Mouse (Mus musculus) liver, adult 2 months (tissue): Measurements from ENCODE around the gene Rpap1. TPM values are rescaled to one million over a fixed set of nuclear protein-coding genes. Genes with fewer than 3 reads are reported as not detected.

Experiments
- DNase-seq: peaks from one replicate; pipeline ENCODE4 v3.0.0-alpha.2; 2011; ENCODE audit warnings: low read depth, low spot score; ENCODE audit errors: extremely low read depth
- H3K27ac ChIP-seq: fragments of 200-500 bp; replicated peaks from 2 replicates; pipeline ENCODE4 v1.5.1; 2012; ENCODE audit warnings: low read depth, mild to moderate bottlenecking, control low read depth, inconsistent platforms, low read length; ENCODE audit not compliant: insufficient read depth
- H3K27me3 ChIP-seq: fragments of 200-500 bp; 2 replicates; pipeline ENCODE4 v1.6.1; 2012; ENCODE audit warnings: mild to moderate bottlenecking, moderate library complexity, low read length, inconsistent platforms; ENCODE audit not compliant: control insufficient read depth, insufficient read depth
- H3K36me3 ChIP-seq: fragments of 200-500 bp; 2 replicates; pipeline ENCODE4 v1.6.1; 2012; ENCODE audit warnings: low read length, inconsistent platforms; ENCODE audit not compliant: control insufficient read depth, insufficient read depth
- H3K4me1 ChIP-seq: fragments of 200-500 bp; 2 replicates; pipeline ENCODE4 v1.6.1; 2011; ENCODE audit warnings: low read length; ENCODE audit not compliant: control insufficient read depth, insufficient read depth
- H3K4me3 ChIP-seq: fragments of 200-500 bp; 2 replicates; pipeline ENCODE4 v1.5.1; 2011; ENCODE audit warnings: low read depth, mild to moderate bottlenecking, control low read depth, low read length, moderate library complexity; ENCODE audit not compliant: insufficient read depth
- H3K79me2 ChIP-seq: fragments of 200-500 bp; 2 replicates; pipeline ENCODE4 v1.6.1; 2012; ENCODE audit warnings: inconsistent platforms, mild to moderate bottlenecking, low read length, moderate library complexity; ENCODE audit not compliant: control insufficient read depth, insufficient read depth
- H3K9ac ChIP-seq: fragments of 200-500 bp; 2 replicates; pipeline ENCODE4 v1.6.1; 2012; ENCODE audit warnings: low read depth, mild to moderate bottlenecking, control low read depth, inconsistent platforms, low read length
- CTCF ChIP-seq: fragments of 200-500 bp; IDR thresholded peaks from 2 replicates; pipeline ENCODE4 v1.5.1; 2011; ENCODE audit warnings: low read depth, low read length, control low read depth
- POLR2A ChIP-seq: fragments of 200-500 bp; IDR thresholded peaks from 2 replicates; pipeline ENCODE4 v1.6.1; 2011; ENCODE audit warnings: low read length, control low read depth; ENCODE audit not compliant: insufficient read depth; ENCODE audit errors: extremely low read depth
- WGBS: fragments of 180-500 bp; shearing (Covaris S2); methylation state at CpG from one replicate; pipeline ENCODE4 v1.1.7; 2018; 5-methylcytosine and 5-hydroxymethylcytosine counted together
- polyA plus RNA-seq: library from polyadenylated mRNA; depleted of rRNA; stranded (reverse); fragments of >200 nt; gene quantifications from 2 replicates; pipeline ENCODE4 v1.2.3, GENCODE M21; 2012
- total RNA-seq: library from RNA; depleted of rRNA; stranded (reverse); fragments of >200 nt; gene quantifications from 2 replicates; pipeline ENCODE4 v1.2.3, GENCODE M21; 2014

Rpap1 gene
- total and polyA plus RNA-seq, 2 experiments, result 2.4 to 10.5 TPM

DNA sequence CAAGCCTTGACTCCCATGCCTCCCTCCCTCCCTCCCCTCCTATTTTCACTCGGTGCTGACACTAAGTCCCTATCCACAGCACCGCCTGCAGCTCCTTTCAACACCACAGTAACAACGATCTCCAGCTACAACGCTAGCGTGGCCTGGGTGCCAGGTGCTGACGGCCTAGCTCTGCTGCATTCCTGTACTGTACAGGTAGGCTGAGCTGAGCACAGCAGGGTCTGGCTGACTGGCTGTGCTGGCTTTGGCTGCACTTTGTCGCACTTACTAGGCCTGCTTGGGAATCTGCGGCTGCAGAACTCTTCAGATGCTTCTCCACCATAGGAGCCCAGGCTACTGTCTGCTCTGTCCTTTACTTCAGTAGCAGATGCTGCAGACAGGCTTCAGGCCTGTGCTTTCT lies 18.2 kb upstream of the Rpap1 start:
- 84% methylated on average over 8 of the region's 8 CpGs for WGBS
- Histone ChIP-seq H3K4me3 (no peak overlapping the region), H3K27me3 (0 out of 2 replicates have a peak, but pooled peaks cover 4% of the 10 kb centered on the region), H3K9ac (no peak overlapping the region), H3K27ac (no peak overlapping the region), H3K79me2 (no peaks in the 10 kb centered on the region), H3K36me3 (no peaks in the 10 kb centered on the region), H3K4me1 (no peaks in the 10 kb centered on the region)
- TF ChIP-seq POLR2A (no peak), CTCF (no peak)
- DNase-seq, result no peak

DNA sequence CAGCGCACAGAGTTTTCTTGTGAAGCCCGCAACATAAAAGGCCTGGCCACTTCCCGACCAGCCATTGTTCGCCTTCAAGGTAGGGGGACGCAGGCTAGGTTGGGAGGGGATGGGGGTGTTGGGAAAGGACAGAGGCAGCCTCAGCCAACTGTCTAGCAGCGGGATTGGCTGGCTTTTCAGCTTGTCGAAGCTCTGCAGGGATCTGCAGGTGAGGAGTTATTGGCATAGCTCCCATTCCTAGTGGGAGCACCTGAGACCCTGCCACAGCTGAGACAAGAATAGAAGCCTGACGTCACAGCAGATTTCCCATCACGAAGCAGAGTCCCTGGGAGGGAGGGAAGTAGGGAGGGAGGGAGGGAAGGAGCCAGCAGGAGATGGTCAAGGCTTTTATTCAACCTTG lies 17.4 kb upstream of the Rpap1 start:
- TF ChIP-seq CTCF, result no peak
- no peak for TF ChIP-seq POLR2A
- WGBS, result 82% methylated on average over 9 of the region's 9 CpGs

DNA sequence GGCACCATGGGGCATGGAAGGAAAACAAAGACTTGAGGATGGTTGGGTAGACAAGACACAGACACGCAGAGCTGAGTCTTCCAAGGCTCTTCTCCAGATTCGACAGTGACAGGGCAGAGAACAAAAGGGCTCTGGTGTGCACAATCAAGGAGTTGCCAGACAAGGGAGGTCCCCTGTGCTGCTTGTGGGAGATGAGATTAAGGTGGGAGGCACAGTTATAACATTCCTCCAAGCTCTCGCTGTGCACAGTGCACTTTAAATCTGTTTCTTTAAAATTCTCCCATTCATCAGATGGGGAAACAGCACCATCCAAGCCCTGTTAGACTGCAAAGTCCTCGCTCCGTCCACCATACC lies 16.9 kb upstream of the Rpap1 start:
- no peak for TF ChIP-seq CTCF
- no peak for TF ChIP-seq POLR2A
- H3K79me2 ChIP-seq, result no peaks in the 10 kb centered on the region
- DNase-seq, result no peak
- H3K36me3 ChIP-seq, result no peaks in the 10 kb centered on the region
- no peak overlapping the region for H3K27ac ChIP-seq
- no peak overlapping the region for H3K4me3 ChIP-seq
- peaks cover 9% of the 10 kb centered on the region for H3K27me3 ChIP-seq
- no peak overlapping the region for H3K9ac ChIP-seq
- no peaks in the 10 kb centered on the region for H3K4me1 ChIP-seq
- 93% methylated on average over 5 of the region's 5 CpGs for WGBS

More for the DNA sequence above, 17.4 kb upstream of the Rpap1 start:
- no peak for DNase-seq
- Histone ChIP-seq H3K27me3 (peaks cover 7% of the 10 kb centered on the region), H3K9ac (no peak overlapping the region), H3K4me3 (no peak overlapping the region), H3K27ac (no peak overlapping the region), H3K36me3 (no peaks in the 10 kb centered on the region), H3K4me1 (no peaks in the 10 kb centered on the region), H3K79me2 (no peaks in the 10 kb centered on the region)

DNA sequence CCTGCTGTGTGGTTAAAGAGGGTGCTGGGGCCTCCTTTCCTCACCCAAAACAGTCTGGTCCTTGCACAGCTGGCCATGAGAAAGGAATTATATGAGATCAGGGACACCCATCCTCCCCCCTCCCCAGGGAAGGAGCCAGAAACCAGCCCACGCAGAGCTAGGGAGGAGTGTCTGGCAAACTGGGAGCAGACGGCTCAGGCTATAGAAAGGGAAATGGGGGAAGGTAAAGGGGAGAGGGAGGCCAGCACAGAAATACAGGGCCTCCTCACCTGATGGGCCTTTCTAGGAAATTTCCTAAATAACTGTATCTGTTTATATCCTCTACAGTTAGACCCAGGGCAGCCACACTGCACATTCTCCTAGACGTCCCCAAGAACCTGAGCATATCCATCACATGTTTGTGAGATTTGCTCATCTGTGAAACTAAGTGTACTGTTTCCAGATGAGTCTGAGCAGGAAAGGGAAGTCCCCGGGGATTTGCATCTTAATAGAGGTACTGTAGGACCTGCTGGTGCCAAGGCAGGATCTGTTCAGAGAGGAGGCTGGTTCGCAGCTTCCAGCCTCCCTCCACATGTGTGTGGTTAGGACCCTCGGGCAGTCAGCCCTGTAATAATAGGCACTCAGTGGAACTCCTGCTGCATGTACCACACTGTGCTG lies 16.4 kb upstream of the Rpap1 start:
- no peaks in the 10 kb centered on the region for H3K79me2 ChIP-seq
- H3K4me1 ChIP-seq, result 0 out of 2 replicates have a peak, but pooled peaks cover 2% of the 10 kb centered on the region
- peaks cover 9% of the 10 kb centered on the region for H3K27me3 ChIP-seq
- no peak overlapping the region for H3K4me3 ChIP-seq
- TF ChIP-seq POLR2A (no peak), CTCF (no peak)
- H3K27ac ChIP-seq, result no peak overlapping the region
- no peak for DNase-seq
- H3K9ac ChIP-seq, result no peak overlapping the region
- 84% methylated on average over 6 of the region's 6 CpGs for WGBS
- H3K36me3 ChIP-seq, result no peaks in the 10 kb centered on the region

DNA sequence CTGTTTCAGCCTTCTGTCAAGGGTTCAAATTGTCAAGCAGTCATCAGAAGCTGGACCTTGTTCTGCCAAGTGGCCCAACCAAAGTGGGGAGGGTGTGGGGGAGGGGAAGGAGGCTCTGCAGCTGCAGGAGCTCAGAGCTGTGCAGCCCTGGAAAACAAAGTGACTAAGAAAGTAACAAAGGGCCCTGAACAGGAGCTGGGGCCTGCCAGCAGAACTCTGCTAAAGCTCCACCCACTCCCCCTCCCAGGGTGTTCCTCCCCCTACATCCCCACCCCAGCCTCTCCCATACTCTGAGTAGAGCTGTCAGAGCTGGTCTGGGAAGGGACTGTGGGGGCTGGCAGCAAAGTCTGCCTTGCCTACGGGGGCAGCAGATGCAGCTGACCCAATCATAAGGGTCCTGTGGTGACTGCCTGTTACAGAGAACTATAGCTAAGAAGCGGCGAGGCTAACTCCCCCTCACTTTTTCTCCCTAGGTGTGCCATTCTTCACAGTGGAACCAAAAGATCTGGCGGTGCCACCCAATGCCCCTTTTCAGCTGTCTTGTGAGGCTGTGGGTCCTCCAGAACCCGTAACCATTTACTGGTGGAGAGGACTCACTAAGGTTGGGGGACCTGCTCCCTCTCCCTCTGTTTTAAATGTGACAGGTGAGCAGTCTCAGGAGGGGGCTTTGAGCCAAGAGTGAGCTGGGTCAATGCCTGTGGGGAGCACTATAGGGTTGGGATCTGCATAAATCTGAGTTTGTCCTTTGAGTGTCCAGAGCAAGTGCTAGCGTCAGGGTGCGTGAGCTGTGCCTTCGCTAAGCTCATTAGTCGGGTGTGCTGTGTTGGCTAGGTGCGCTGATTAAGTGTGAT lies 15.7 kb upstream of the Rpap1 start:
- Histone ChIP-seq H3K9ac (no peak overlapping the region), H3K27me3 (peaks cover 9% of the 10 kb centered on the region), H3K79me2 (no peaks in the 10 kb centered on the region), H3K4me3 (no peak overlapping the region), H3K36me3 (no peaks in the 10 kb centered on the region), H3K4me1 (peaks cover 2% of the 10 kb centered on the region; the same call in 1 of the 2 replicates), H3K27ac (no peak overlapping the region)
- TF ChIP-seq CTCF (no peak), POLR2A (no peak)
- DNase-seq, result no peak
- WGBS, result 92% methylated on average over 10 of the region's 10 CpGs
